Mouse (Mus musculus) megakaryocyte-erythroid progenitor cell, adult 5-6 weeks (primary cell): Measurements from ENCODE around the gene Zbtb12. TPM values are rescaled to one million over a fixed set of nuclear protein-coding genes. Genes with fewer than 3 reads are reported as not detected.
"Not testable (repeated sequence)": the region's sequence is repeated elsewhere in the genome, so short reads cannot be mapped to it uniquely, and the experiment has no call there.

Experiments used
- ATAC-seq: replicated peaks from 2 replicates; pipeline ENCODE4 v1.8.0; 2016; ENCODE audit warnings: mild to moderate bottlenecking, inconsistent platforms; ENCODE audit not compliant: severe bottlenecking, poor library complexity, low FRiP score, low TSS enrichment
- total RNA-seq, 2 experiments: library from RNA; stranded (forward) in 1 of 2; stranded (reverse) in 1 of 2; fragments of 200-1000, 215-1000 nt in 1 of 2; fragments of >200 nt in 1 of 2; fragmentation: Nextera tagmentation in 1 of 2; gene quantifications; 2 replicates each; pipeline ENCODE4 v1.2.3; 2014 to 2017

Gene Zbtb12
- total RNA-seq, 2 experiments from 2014 or later, result 4.7 to 9.4 TPM

GRCm38 (mm10) chr17:34898706-34899052, 19.4 kb downstream of the Zbtb12 start:
- ATAC-seq, result no peak

- no peak for ATAC-seq
Observed at GRCm38 (mm10) chr17:34899053-34899889, 20.0 kb downstream of the Zbtb12 start.

- ATAC-seq, result no peak
Observed at GRCm38 (mm10) chr17:34899890-34900243, 20.6 kb downstream of the Zbtb12 start.

GRCm38 (mm10) chr17:34900826-34901225, 21.5 kb downstream of the Zbtb12 start:
- not testable (repeated sequence) for ATAC-seq

- ATAC-seq, result not testable (repeated sequence)
Observed at GRCm38 (mm10) chr17:34901948-34902347, 22.7 kb downstream of the Zbtb12 start.

GRCm38 (mm10) chr17:34902895-34903294, 23.6 kb downstream of the Zbtb12 start:
- ATAC-seq, result no peak

GRCm38 (mm10) chr17:34910982-34911381, 31.7 kb downstream of the Zbtb12 start:
- no peak for ATAC-seq

- peak; percentile 78 for ATAC-seq
Observed at GRCm38 (mm10) chr17:34911945-34912351, 32.7 kb downstream of the Zbtb12 start.

- ATAC-seq, result no peak
Observed at GRCm38 (mm10) chr17:34913930-34914665, 34.8 kb downstream of the Zbtb12 start, which contains the start of gene Slc44a4. TSS of gene Slc44a4 (plus strand) at chr17:34914466.

- no peak for ATAC-seq
Observed at GRCm38 (mm10) chr17:34915410-34915831, 36.1 kb downstream of the Zbtb12 start.

GRCm38 (mm10) chr17:34916316-34916715, 37.0 kb downstream of the Zbtb12 start:
- ATAC-seq, result no peak

- no peak for ATAC-seq
Observed at GRCm38 (mm10) chr17:34917188-34917587, 37.9 kb downstream of the Zbtb12 start.

GRCm38 (mm10) chr17:34922939-34923338, 43.7 kb downstream of the Zbtb12 start:
- peak; percentile 42; the same call in 1 of the 2 replicates for ATAC-seq

- ATAC-seq, result no peak
Observed at GRCm38 (mm10) chr17:34924258-34924657, 45.0 kb downstream of the Zbtb12 start.

GRCm38 (mm10) chr17:34927306-34928019, 48.2 kb downstream of the Zbtb12 start:
- ATAC-seq, result no peak

- no peak for ATAC-seq
Observed at GRCm38 (mm10) chr17:34928841-34929240, 49.6 kb downstream of the Zbtb12 start.

- ATAC-seq, result peak; percentile 95
Observed at GRCm38 (mm10) chr17:34931061-34931734, 51.9 kb downstream of the Zbtb12 start, which contains the start of gene Neu1. TSS of gene Neu1 (plus strand) at chr17:34931253.

GRCm38 (mm10) chr17:34931735-34932098, 52.4 kb downstream of the Zbtb12 start:
- ATAC-seq, result no peak

GRCm38 (mm10) chr17:34932287-34932686, 53.0 kb downstream of the Zbtb12 start:
- no peak for ATAC-seq
